Mouse (Mus musculus) c-Kit-positive CD71-positive TER-119-negative erythroid progenitor cells, embryonic 14.5 days (primary cell): Measurements from ENCODE around the gene Capn8.

Source experiments
- DNase-seq: peaks from one replicate; pipeline ENCODE4 v3.0.0-alpha.2; 2013; ENCODE audit warnings: low read depth

The Capn8 gene

GRCm38 (mm10) chr1:182679582-182679981 lies 114.8 kb downstream of the Capn8 start:
- DNase-seq: no peak
